Mouse (Mus musculus): ENCODE measurements at regions not wholly inside any gene's neighbourhood (a gene's known extent, or its start where the extent isn't known, plus 50 kb on each side); places are given as distances from the start of the nearest gene placed in this dataset.

DNA sequence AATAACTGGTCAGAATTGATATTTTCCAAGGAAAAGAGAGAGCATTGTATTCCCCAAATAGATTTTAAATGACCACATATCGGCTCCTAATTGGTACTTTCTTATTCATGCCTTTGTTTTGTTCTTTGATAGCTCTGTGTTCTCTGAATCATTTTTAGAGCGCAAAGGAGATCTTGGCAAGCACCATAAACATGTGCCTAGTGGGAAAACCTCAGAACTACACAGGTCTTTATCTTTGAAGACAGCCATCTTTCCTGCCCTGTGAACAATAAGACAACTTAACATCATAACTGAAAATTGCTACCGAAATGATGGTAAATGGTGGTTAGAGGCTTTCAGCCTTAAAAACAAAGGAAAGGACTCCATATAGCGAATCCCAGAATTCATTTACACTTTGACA lies 72.7 kb upstream of the Chd2 start:
- dilution Hi-C loops (cut with MboI; ENCODE audit: extremely low pct_ligation_motif_present, extremely low pct_unique_long_range_greater_than_20kb, low sequenced_read_pairs) (no loop called here), in situ Hi-C loops (cut with MboI; ENCODE audit: low pct_ligation_motif_present, low pct_unique_long_range_greater_than_20kb, low sequenced_read_pairs) (no loop called here)
- no peak for DNase-seq (ENCODE audit: extremely low read depth)

DNA sequence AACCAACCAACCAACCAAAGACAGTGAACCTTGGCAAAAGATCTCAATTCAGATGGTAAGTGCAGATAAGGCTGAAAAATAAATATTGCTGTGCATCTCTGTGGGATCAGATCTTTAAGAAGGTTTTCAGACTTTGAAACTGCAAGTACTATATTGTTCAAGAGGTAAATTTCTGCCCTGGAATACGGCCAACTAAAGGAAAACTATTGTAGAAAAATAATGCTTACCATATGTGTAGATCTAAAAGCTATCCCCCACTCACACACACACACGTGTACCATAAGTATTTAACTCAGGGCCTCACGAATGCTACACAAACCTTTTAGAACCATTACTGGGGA lies 71.1 kb upstream of the Chd2 start:
- no peak overlapping the region for H3K9ac ChIP-seq (ENCODE audit: insufficient read depth, low read depth)
- H3K9me3 ChIP-seq (replicated peaks; ENCODE audit: low read length): no peaks in the 10 kb centered on the region
- in situ Hi-C loops (cut with MboI; ENCODE audit: low pct_ligation_motif_present, low pct_unique_long_range_greater_than_20kb, low sequenced_read_pairs): no loop called here
- H3K4me1 ChIP-seq (ENCODE audit: control insufficient read depth in 1 of 2, insufficient read depth in 2 of 2): peaks cover 0 to 14% of the 10 kb centered on the region in 2 experiments; a peak in 2 of 4 replicates
- H3K27ac ChIP-seq (ENCODE audit: insufficient read depth, low read depth): no peak overlapping the region
- peaks cover 2% of the 10 kb centered on the region; the same call in 1 of the 2 replicates for H3K79me2 ChIP-seq (replicated peaks; ENCODE audit: control insufficient read depth, extremely low read depth, insufficient read depth, poor library complexity, severe bottlenecking)
- H3K4me2 ChIP-seq (ENCODE audit: insufficient read depth, low read depth, poor library complexity, severe bottlenecking): no peak overlapping the region
- no peaks in the 10 kb centered on the region for H3K27me3 ChIP-seq (replicated peaks)
- TF ChIP-seq E2F4 (IDR thresholded peaks at IDR 0.05; ENCODE audit: insufficient replicate concordance, low read depth, low read length): no peak
- TF ChIP-seq CHD2 (IDR thresholded peaks at IDR 0.05; ENCODE audit: low read length): no peak
- TF ChIP-seq JUND (conservative IDR thresholded peaks at IDR 0.05; ENCODE audit: low read depth, low read length): no peak
- no peak for TF ChIP-seq SMC3 (IDR thresholded peaks at IDR 0.05; ENCODE audit: low read depth, low read length)
- TF ChIP-seq ELF1 (IDR thresholded peaks at IDR 0.05; ENCODE audit: low read depth, low read length): no peak
- TF ChIP-seq KAT2A (IDR thresholded peaks at IDR 0.05; ENCODE audit: insufficient replicate concordance, low read length): no peak
- TF ChIP-seq RAD21 (IDR thresholded peaks at IDR 0.05; ENCODE audit: low read depth, low read length): no peak
- TF ChIP-seq IRF4 (IDR thresholded peaks at IDR 0.05; ENCODE audit: low read depth, low read length): no peak
- no peak for TF ChIP-seq ZMIZ1 (IDR thresholded peaks at IDR 0.05; ENCODE audit: low read depth, low read length)
- TF ChIP-seq RCOR1 (conservative IDR thresholded peaks at IDR 0.05; ENCODE audit: low read depth, low read length): no peak
- no peak for TF ChIP-seq HCFC1 (IDR thresholded peaks at IDR 0.05; ENCODE audit: low read depth, low read length)
- no peak for TF ChIP-seq EP300 (IDR thresholded peaks at IDR 0.05; ENCODE audit: low read length)
- no peak for DNase-seq (ENCODE audit: extremely low read depth)
- peaks cover 0 to 3% of the 10 kb centered on the region in 2 experiments for H3K36me3 ChIP-seq (replicated peaks in 1 of 2; ENCODE audit: control insufficient read depth in 1 of 2, insufficient read depth in 1 of 2, low read length in 1 of 2)
- dilution Hi-C loops (cut with MboI; ENCODE audit: extremely low pct_ligation_motif_present, extremely low pct_unique_long_range_greater_than_20kb, low sequenced_read_pairs): no loop called here
- H3K4me3 ChIP-seq (replicated peaks in 1 of 3; ENCODE audit: low read depth in 2 of 3, low read length in 2 of 3, poor library complexity in 1 of 3): no peak overlapping the region

More for the DNA sequence above, 72.7 kb upstream of the Chd2 start:
- TF ChIP-seq MAZ (IDR thresholded peaks at IDR 0.05; ENCODE audit: low read depth, low read length): no peak
- Histone ChIP-seq H3K79me2 (replicated peaks; ENCODE audit: control insufficient read depth, extremely low read depth, insufficient read depth, poor library complexity, severe bottlenecking) (peaks cover 3% of the 10 kb centered on the region; the same call in 1 of the 2 replicates), H3K27me3 (replicated peaks) (no peaks in the 10 kb centered on the region), H3K4me2 (ENCODE audit: insufficient read depth, low read depth, poor library complexity, severe bottlenecking) (no peak overlapping the region), H3K4me1 (ENCODE audit: control insufficient read depth in 1 of 2, insufficient read depth in 2 of 2) (peaks cover 0 to 11% of the 10 kb centered on the region in 2 experiments; a peak in 2 of 4 replicates), H3K27ac (ENCODE audit: insufficient read depth, low read depth) (no peak overlapping the region), H3K9me3 (replicated peaks; ENCODE audit: low read length) (no peaks in the 10 kb centered on the region), H3K36me3 (replicated peaks in 1 of 2; ENCODE audit: control insufficient read depth in 1 of 2, insufficient read depth in 1 of 2, low read length in 1 of 2) (peaks cover 0 to 3% of the 10 kb centered on the region in 2 experiments), H3K9ac (ENCODE audit: insufficient read depth, low read depth) (no peak overlapping the region), H3K4me3 (replicated peaks in 1 of 3; ENCODE audit: low read depth in 2 of 3, low read length in 2 of 3, poor library complexity in 1 of 3) (no peak overlapping the region)

Data from CH12.LX (cell line).